ENCODE assay signal across 32 mouse cellular contexts in genomic region chr10:80956901-80957300, GRCm38 (mm10). TPM values are rescaled to one million over a fixed set of nuclear protein-coding genes. Genes with fewer than 3 reads are reported as not detected.
"Had no signal": no experiment of that assay in that cellular context is flagged by ENCODE, and none has a peak within 500 bp of the region (broad histone marks: within the 10 kb centered on the region; RNA-seq: fewer than 3 reads in every experiment).

No protein-coding gene starts in this region.

- H3K4me3 ChIP-seq: limb, embryonic 10.5 days; limb, embryonic 12.5 days; limb, embryonic 13.5 days; limb, embryonic 15.5 days; liver, embryonic 12.5 days; liver, embryonic 13.5 days; liver, embryonic 15.5 days; lung, embryonic 15.5 days; megakaryocyte, embryonic 14.5 days; midbrain, embryonic 10.5 days; midbrain, embryonic 12.5 days; midbrain, embryonic 13.5 days; midbrain, embryonic 15.5 days; myocyte; neural tube, embryonic 12.5 days had no signal

- ATAC-seq: liver, embryonic 12.5 days; lung, postnatal 0 days; midbrain, embryonic 13.5 days; midbrain, embryonic 15.5 days; midbrain, embryonic 16.5 days had no signal

- H3K4me2 ChIP-seq: limb, embryonic 12.5 days; limb, embryonic 13.5 days; limb, embryonic 15.5 days; liver, embryonic 12.5 days; liver, embryonic 13.5 days; liver, embryonic 15.5 days; lung, embryonic 14.5 days; lung, embryonic 15.5 days; midbrain, embryonic 11.5 days; midbrain, embryonic 12.5 days; midbrain, embryonic 13.5 days; midbrain, embryonic 15.5 days; neural tube, embryonic 12.5 days had no signal

- H3K36me3 ChIP-seq: limb, embryonic 10.5 days; limb, embryonic 12.5 days; limb, embryonic 13.5 days; limb, embryonic 15.5 days; liver, embryonic 12.5 days; liver, embryonic 13.5 days; liver, embryonic 15.5 days; lung, embryonic 15.5 days; midbrain, embryonic 10.5 days; midbrain, embryonic 12.5 days; midbrain, embryonic 13.5 days; midbrain, embryonic 15.5 days; neural tube, embryonic 12.5 days had no signal

- H3K9me3 ChIP-seq: limb, embryonic 10.5 days; limb, embryonic 12.5 days; limb, embryonic 13.5 days; limb, embryonic 15.5 days; liver, embryonic 12.5 days; liver, embryonic 13.5 days; liver, embryonic 15.5 days; lung, embryonic 15.5 days; megakaryocyte, embryonic 14.5 days; midbrain, embryonic 10.5 days; midbrain, embryonic 12.5 days; midbrain, embryonic 13.5 days; midbrain, embryonic 15.5 days; neural tube, embryonic 12.5 days had no signal

- H3K27ac ChIP-seq: limb, embryonic 12.5 days; limb, embryonic 13.5 days; limb, embryonic 15.5 days; liver, embryonic 12.5 days; liver, embryonic 13.5 days; liver, embryonic 14.5 days; liver, embryonic 15.5 days; lung, embryonic 15.5 days; macrophage; midbrain, embryonic 12.5 days; midbrain, embryonic 13.5 days; midbrain, embryonic 15.5 days; neural tube, embryonic 12.5 days had no signal

- DNase-seq: left cerebral cortex, postnatal 4 days; liver; liver, embryonic 13.5 days; liver, postnatal 0 days; lung, adult 18-20 months; lung, adult 2 months; lung, embryonic 14.5 days; lung, postnatal 10 days; lung, postnatal 14 days; lung, postnatal 36 days; lung, postnatal 4 days; midbrain, embryonic 14.5 days had no signal

- H3K9ac ChIP-seq: limb, embryonic 12.5 days; limb, embryonic 13.5 days; limb, embryonic 15.5 days; liver, embryonic 12.5 days; liver, embryonic 13.5 days; liver, embryonic 14.5 days; liver, embryonic 15.5 days; liver, postnatal 0 days; lung, embryonic 14.5 days; lung, embryonic 15.5 days; midbrain, embryonic 12.5 days; midbrain, embryonic 13.5 days; midbrain, embryonic 15.5 days; neural tube, embryonic 12.5 days had no signal

- H3K27me3 ChIP-seq: limb, embryonic 12.5 days; limb, embryonic 13.5 days; limb, embryonic 15.5 days; lung, embryonic 15.5 days; midbrain, embryonic 13.5 days; midbrain, embryonic 15.5 days; neural tube, embryonic 12.5 days had no signal

RNA-seq across cellular contexts. Expression of gene Gng7, which starts 57.8 kb away (rescaled TPM):
- total RNA-seq: monocyte, adult 5-6 weeks had no signal
